Mouse (Mus musculus): Measurements from ENCODE around the gene Chka. TPM values are rescaled to one million over a fixed set of nuclear protein-coding genes. Genes with fewer than 3 reads are reported as not detected.
A peak's percentile ranks its signal among the peaks of the same experiment; 100 is the strongest.

Gene Chka
- total RNA-seq (2012; rRNA removed) (10.1 and 10.3 TPM in 2 replicates), total RNA-seq (2014; rRNA removed) (7.6 and 8.0 TPM in 2 replicates), polyA plus RNA-seq (2012; ENCODE audit: insufficient read length, low read depth) (11.6 and 13.0 TPM in 2 replicates)

DNA sequence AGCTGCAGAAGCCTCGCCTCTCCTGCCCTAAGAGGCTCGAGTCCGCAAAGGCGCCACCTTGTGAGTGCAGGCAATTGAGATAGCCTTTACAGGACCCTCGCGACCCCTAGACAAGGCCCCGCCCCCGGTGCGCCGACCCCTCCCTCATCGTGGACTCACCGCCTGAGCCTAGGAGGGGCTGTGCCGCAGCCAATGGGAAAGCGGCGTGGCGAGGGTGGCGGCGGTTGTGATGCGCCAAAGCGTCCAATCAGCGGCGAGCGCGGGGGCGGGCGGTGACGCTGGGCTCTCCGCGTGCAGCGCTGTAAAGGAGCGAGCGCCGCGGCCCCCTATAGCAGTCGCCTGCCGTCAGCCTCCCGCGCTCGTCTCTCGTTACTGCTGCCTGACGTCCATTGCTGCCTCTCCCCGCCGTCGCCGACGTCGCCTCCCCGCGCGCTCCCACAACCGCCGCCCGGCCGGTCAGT, at the start of gene Chka:
Chka (plus strand) TSS at position 272 of the 461 bp plus-strand sequence.
- Histone ChIP-seq H3K27me3 (replicated peaks) (no peaks in the 10 kb centered on the region), H3K4me2 (ENCODE audit: insufficient read depth, low read depth, poor library complexity, severe bottlenecking) (peak within 1 kb of the TSS; percentile 78), H3K9me3 (replicated peaks; ENCODE audit: low read length) (no peaks in the 10 kb centered on the region), H3K79me2 (replicated peaks; ENCODE audit: control insufficient read depth, extremely low read depth, insufficient read depth, poor library complexity, severe bottlenecking) (peaks cover 7% of the 10 kb centered on the region), H3K9ac (ENCODE audit: insufficient read depth, low read depth) (peak within 1 kb of the TSS; percentile 49), H3K36me3 (replicated peaks in 1 of 2; ENCODE audit: control insufficient read depth in 1 of 2, insufficient read depth in 1 of 2, low read length in 1 of 2) (no peaks in the 10 kb centered on the region), H3K27ac (ENCODE audit: insufficient read depth, low read depth) (peak within 1 kb of the TSS; percentile 55), H3K4me1 (ENCODE audit: control insufficient read depth in 1 of 2, insufficient read depth in 2 of 2) (peaks cover 14 to 42% of the 10 kb centered on the region in 2 experiments), H3K4me3 (replicated peaks in 1 of 3; ENCODE audit: low read depth in 2 of 3, low read length in 2 of 3, poor library complexity in 1 of 3) (peak within 1 kb of the TSS; percentile 72 to 80 (median 76))
- TF ChIP-seq USF2 (conservative IDR thresholded peaks at IDR 0.05; ENCODE audit: low read depth, low read length): no peak
- TF ChIP-seq MEF2A (IDR thresholded peaks at IDR 0.05; ENCODE audit: borderline replicate concordance, low read depth, low read length): no peak; the same call in 1 of the 2 replicates
- TF ChIP-seq RAD21 (IDR thresholded peaks at IDR 0.05; ENCODE audit: low read depth, low read length): no peak
- no peak for TF ChIP-seq EP300 (IDR thresholded peaks at IDR 0.05; ENCODE audit: low read length)
- peak; percentile 64; the same call in 1 of the 2 replicates for TF ChIP-seq POLR2AphosphoS2 (IDR thresholded peaks at IDR 0.05; ENCODE audit: low read depth, low read length)
- TF ChIP-seq BHLHE40 (IDR thresholded peaks at IDR 0.05; ENCODE audit: low read depth, low read length): peak; percentile 72
- TF ChIP-seq ELF1 (IDR thresholded peaks at IDR 0.05; ENCODE audit: low read depth, low read length): 0 out of 2 replicates have a peak, but pooled peaks have one; percentile 5
- TF ChIP-seq SMC3 (IDR thresholded peaks at IDR 0.05; ENCODE audit: low read depth, low read length): no peak
- TF ChIP-seq POLR2A (IDR thresholded peaks at IDR 0.05; ENCODE audit: low read depth, low read length): peak; percentile 97
- peak; percentile 57; the same call in 1 of the 2 replicates for TF ChIP-seq MAZ (IDR thresholded peaks at IDR 0.05; ENCODE audit: low read depth, low read length)
- peak; percentile 90 for TF ChIP-seq MXI1 (IDR thresholded peaks at IDR 0.05; ENCODE audit: low read depth, low read length)
- TF ChIP-seq CHD2 (IDR thresholded peaks at IDR 0.05; ENCODE audit: low read length): peak; percentile 80
- TF ChIP-seq CTCF (conservative IDR thresholded peaks at IDR 0.05 in 1 of 2, IDR thresholded peaks at IDR 0.05 in 1 of 2; ENCODE audit: low read depth in 2 of 2, low read length in 2 of 2): peak in 1 of 2 experiments; percentile 35; a peak in 2 of 4 replicates
- TF ChIP-seq NRF1 (IDR thresholded peaks at IDR 0.05; ENCODE audit: low read depth, low read length): peak; percentile 47
- no peak; the same call in 1 of the 2 replicates for TF ChIP-seq CHD1 (IDR thresholded peaks at IDR 0.05; ENCODE audit: low read depth, low read length)
- peak; percentile 95 for TF ChIP-seq NELFE (IDR thresholded peaks at IDR 0.05; ENCODE audit: low read depth, low read length)
- TF ChIP-seq MAX (IDR thresholded peaks at IDR 0.05; ENCODE audit: low read length): peak; percentile 85
- no peak for TF ChIP-seq KAT2A (IDR thresholded peaks at IDR 0.05; ENCODE audit: insufficient replicate concordance, low read length)
- peak; percentile 65 for TF ChIP-seq TBP (conservative IDR thresholded peaks at IDR 0.05; ENCODE audit: low read depth, low read length)
- peak; percentile 62; the same call in 1 of the 2 replicates for TF ChIP-seq SIN3A (IDR thresholded peaks at IDR 0.05; ENCODE audit: low read length)
- no peak for TF ChIP-seq ZKSCAN1 (IDR thresholded peaks at IDR 0.05; ENCODE audit: borderline replicate concordance, low read depth, low read length)
- peak; percentile 85 for TF ChIP-seq TCF12 (IDR thresholded peaks at IDR 0.05; ENCODE audit: low read depth, low read length)
- TF ChIP-seq ZMIZ1 (IDR thresholded peaks at IDR 0.05; ENCODE audit: low read depth, low read length): peak; percentile 95
- in situ Hi-C loops (cut with MboI; ENCODE audit: low pct_ligation_motif_present, low pct_unique_long_range_greater_than_20kb, low sequenced_read_pairs) (no loop called here), dilution Hi-C loops (cut with MboI; ENCODE audit: extremely low pct_ligation_motif_present, extremely low pct_unique_long_range_greater_than_20kb, low sequenced_read_pairs) (no loop called here)
- peak; percentile 93 for DNase-seq (ENCODE audit: extremely low read depth)
